Mouse (Mus musculus): ENCODE results near the gene Capzb.

Gene Capzb

GRCm38 (mm10) chr4:139209130-139209840, 16.6 kb downstream of the Capzb start:
- DNase-seq (ENCODE audit: low read depth) = peak; percentile 57

- no peak for DNase-seq (ENCODE audit: low read depth)
These were observed 19.5 kb downstream of the Capzb start for GRCm38 (mm10) chr4:139211975-139212831.

GRCm38 (mm10) chr4:139213086-139213485, 20.4 kb downstream of the Capzb start:
- DNase-seq (ENCODE audit: low read depth) = no peak

GRCm38 (mm10) chr4:139213935-139214371, 21.3 kb downstream of the Capzb start:
- DNase-seq (ENCODE audit: low read depth) = peak; percentile 86

GRCm38 (mm10) chr4:139216566-139216965, 23.9 kb downstream of the Capzb start:
- peak; percentile 91 for DNase-seq (ENCODE audit: low read depth)

GRCm38 (mm10) chr4:139218539-139218938, 25.8 kb downstream of the Capzb start:
- DNase-seq (ENCODE audit: low read depth) = no peak

- DNase-seq (ENCODE audit: low read depth) = peak; percentile 54
These were observed 27.0 kb downstream of the Capzb start for GRCm38 (mm10) chr4:139219656-139220055.

GRCm38 (mm10) chr4:139220978-139221377, 28.3 kb downstream of the Capzb start:
- DNase-seq (ENCODE audit: low read depth) = peak; percentile 63

- no peak for DNase-seq (ENCODE audit: low read depth)
These were observed 29.1 kb downstream of the Capzb start for GRCm38 (mm10) chr4:139221837-139222236.

GRCm38 (mm10) chr4:139225115-139225514, 32.4 kb downstream of the Capzb start:
- DNase-seq (ENCODE audit: low read depth) = no peak

- DNase-seq (ENCODE audit: low read depth) = no peak
These were observed 33.2 kb downstream of the Capzb start for GRCm38 (mm10) chr4:139225944-139226343.

GRCm38 (mm10) chr4:139226504-139227216, 34.0 kb downstream of the Capzb start:
- DNase-seq (ENCODE audit: low read depth) = no peak

GRCm38 (mm10) chr4:139227923-139228322, 35.2 kb downstream of the Capzb start:
- no peak for DNase-seq (ENCODE audit: low read depth)

GRCm38 (mm10) chr4:139229271-139229670, 36.6 kb downstream of the Capzb start:
- DNase-seq (ENCODE audit: low read depth) = no peak

GRCm38 (mm10) chr4:139230376-139231120, 37.8 kb downstream of the Capzb start:
- DNase-seq (ENCODE audit: low read depth) = no peak

- no peak for DNase-seq (ENCODE audit: low read depth)
These were observed 38.5 kb downstream of the Capzb start for GRCm38 (mm10) chr4:139231163-139231562.

- peak; percentile 83 for DNase-seq (ENCODE audit: low read depth)
These were observed 39.9 kb downstream of the Capzb start for GRCm38 (mm10) chr4:139232479-139233145.

GRCm38 (mm10) chr4:139233146-139233495, 40.4 kb downstream of the Capzb start:
- peak; percentile 43 for DNase-seq (ENCODE audit: low read depth)

GRCm38 (mm10) chr4:139233755-139234254, 41.1 kb downstream of the Capzb start:
- no peak for DNase-seq (ENCODE audit: low read depth)

- DNase-seq (ENCODE audit: low read depth) = peak; percentile 50
These were observed 41.6 kb downstream of the Capzb start for GRCm38 (mm10) chr4:139234261-139234660.

GRCm38 (mm10) chr4:139235556-139235955, 42.9 kb downstream of the Capzb start:
- peak; percentile 72 for DNase-seq (ENCODE audit: low read depth)
